Mouse (Mus musculus): ENCODE measurements around the gene Vps8. TPM values are rescaled to one million over a fixed set of nuclear protein-coding genes. Genes with fewer than 3 reads are reported as not detected.
A peak's percentile ranks its signal among the peaks of the same experiment; 100 is the strongest.

Vps8 gene
- polyA plus RNA-seq, 1 experiment from 2014 or later, result 39.6 TPM

GRCm38 (mm10) chr16:21607021-21607650 lies 184.2 kb downstream of the Vps8 start:
- H3K4me3 ChIP-seq (replicated peaks; ENCODE audit: low read length), result no peak overlapping the region
- H3K9me3 ChIP-seq (ENCODE audit: control insufficient read depth, low read length), result no peaks in the 10 kb centered on the region
- WGBS, result 70% methylated on average over 8 of the region's 8 CpGs
- no peak for ATAC-seq
- no peak overlapping the region for H3K9ac ChIP-seq (replicated peaks; ENCODE audit: low read depth, low read length)
- no peak overlapping the region for H3K4me2 ChIP-seq (ENCODE audit: low read length)
- no peaks in the 10 kb centered on the region for H3K27me3 ChIP-seq (replicated peaks; ENCODE audit: control insufficient read depth, insufficient read depth, low read length)
- H3K36me3 ChIP-seq (ENCODE audit: control insufficient read depth, insufficient read depth), result no peaks in the 10 kb centered on the region
- H3K4me1 ChIP-seq (replicated peaks; ENCODE audit: control insufficient read depth, insufficient read depth, low read length), result peaks cover 6% of the 10 kb centered on the region; the same call in 1 of the 2 replicates
- H3K27ac ChIP-seq (ENCODE audit: low read length), result no peak overlapping the region

DNA sequence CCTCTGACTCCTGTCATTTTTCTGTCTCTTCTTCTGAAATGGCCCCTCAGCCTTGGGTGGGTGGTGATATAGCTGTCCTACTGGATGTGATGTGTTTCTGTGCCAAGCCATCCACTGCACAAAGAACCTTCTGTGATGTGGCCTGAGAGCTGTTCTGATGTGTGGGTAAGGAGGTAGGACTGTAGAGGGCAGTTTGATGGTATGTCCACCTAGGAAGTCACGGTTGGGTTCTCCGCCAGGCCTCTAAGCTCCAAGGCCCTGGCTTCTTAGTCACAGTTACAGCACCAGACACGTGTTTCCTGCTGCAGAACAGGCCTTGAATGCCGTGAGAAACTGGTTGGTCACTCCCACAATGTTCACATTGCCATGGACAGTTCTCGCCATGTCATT lies 184.7 kb downstream of the Vps8 start:
- H3K27me3 ChIP-seq (replicated peaks; ENCODE audit: control insufficient read depth, insufficient read depth, low read length), result no peaks in the 10 kb centered on the region
- ATAC-seq, result no peak
- H3K27ac ChIP-seq (ENCODE audit: low read length), result no peak overlapping the region
- no peaks in the 10 kb centered on the region for H3K36me3 ChIP-seq (ENCODE audit: control insufficient read depth, insufficient read depth)
- no peak overlapping the region for H3K9ac ChIP-seq (replicated peaks; ENCODE audit: low read depth, low read length)
- H3K4me1 ChIP-seq (replicated peaks; ENCODE audit: control insufficient read depth, insufficient read depth, low read length), result peaks cover 6% of the 10 kb centered on the region; the same call in 1 of the 2 replicates
- H3K4me3 ChIP-seq (replicated peaks; ENCODE audit: low read length), result no peak overlapping the region
- H3K9me3 ChIP-seq (ENCODE audit: control insufficient read depth, low read length), result no peaks in the 10 kb centered on the region
- WGBS, result 88% methylated on average over 5 of the region's 5 CpGs
- H3K4me2 ChIP-seq (ENCODE audit: low read length), result no peak overlapping the region

DNA sequence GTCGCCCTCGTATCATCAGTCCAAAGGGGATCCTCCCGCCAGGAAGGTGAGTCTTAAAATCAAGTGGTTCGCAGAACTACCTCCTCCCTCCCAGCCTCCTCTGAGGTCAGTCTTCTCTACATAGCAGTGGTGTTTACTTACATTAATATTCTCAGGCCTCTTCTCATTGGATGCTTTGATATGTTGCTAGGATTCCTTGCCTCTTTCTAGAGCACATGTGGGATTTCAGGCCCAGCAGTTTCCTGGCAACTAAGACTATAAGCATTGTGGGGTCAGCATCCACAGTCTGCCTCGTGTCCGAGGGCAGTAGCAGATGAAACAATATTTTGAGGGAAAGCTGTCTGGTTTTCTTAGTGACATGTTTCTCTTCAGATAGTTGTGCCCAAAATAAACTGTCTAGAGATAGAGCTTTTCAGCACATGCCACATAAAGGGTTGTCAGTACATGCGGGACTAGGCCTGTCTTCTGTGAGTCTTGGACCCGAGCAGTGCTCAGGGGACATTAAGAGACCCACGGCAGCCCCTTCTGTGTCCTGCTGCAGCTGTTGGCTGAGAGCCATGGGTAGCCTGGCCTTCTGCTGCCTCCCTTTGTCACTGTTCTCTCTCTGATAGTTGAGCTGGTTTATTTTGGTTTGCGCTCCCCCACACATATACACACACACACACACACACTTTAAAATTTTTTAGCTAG lies 185.4 kb downstream of the Vps8 start:
- Histone ChIP-seq H3K9ac (replicated peaks; ENCODE audit: low read depth, low read length) (no peak overlapping the region), H3K36me3 (ENCODE audit: control insufficient read depth, insufficient read depth) (no peaks in the 10 kb centered on the region), H3K4me2 (ENCODE audit: low read length) (no peak overlapping the region), H3K4me3 (replicated peaks; ENCODE audit: low read length) (no peak overlapping the region), H3K27ac (ENCODE audit: low read length) (no peak overlapping the region), H3K4me1 (replicated peaks; ENCODE audit: control insufficient read depth, insufficient read depth, low read length) (peaks cover 6% of the 10 kb centered on the region; the same call in 1 of the 2 replicates), H3K9me3 (ENCODE audit: control insufficient read depth, low read length) (no peaks in the 10 kb centered on the region), H3K27me3 (replicated peaks; ENCODE audit: control insufficient read depth, insufficient read depth, low read length) (no peaks in the 10 kb centered on the region)
- ATAC-seq, result no peak
- 63% methylated on average over 10 of the region's 10 CpGs for WGBS

GRCm38 (mm10) chr16:21610473-21610872 lies 187.6 kb downstream of the Vps8 start:
- 91% methylated on average over 4 of the region's 4 CpGs for WGBS
- ATAC-seq, result no peak
- H3K27ac ChIP-seq (ENCODE audit: low read length), result no peak overlapping the region

DNA sequence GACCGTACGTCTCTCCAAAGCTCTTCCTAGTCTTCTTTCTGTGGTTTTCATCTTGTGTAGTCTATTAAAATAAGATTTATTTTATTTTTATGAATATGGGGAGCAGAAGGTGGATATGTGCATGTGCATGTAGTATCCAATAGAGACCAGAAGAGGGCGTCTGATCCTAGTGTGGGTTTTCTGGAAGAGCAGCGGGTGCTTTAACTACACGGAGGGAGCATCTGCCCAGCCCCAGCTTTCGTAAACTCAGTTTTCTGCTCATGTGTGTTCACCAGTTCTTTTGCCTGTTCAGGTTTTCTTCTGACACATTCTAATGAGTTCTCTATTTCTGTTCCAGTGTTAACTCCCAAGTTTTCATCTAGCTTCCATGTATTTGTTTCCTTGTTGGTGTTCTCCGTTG lies 192.9 kb downstream of the Vps8 start:
- 49% methylated on average over 7 of the region's 7 CpGs for WGBS
- no peak overlapping the region for H3K27ac ChIP-seq (ENCODE audit: low read length)
- no peaks in the 10 kb centered on the region for H3K9me3 ChIP-seq (ENCODE audit: control insufficient read depth, low read length)
- no peak overlapping the region for H3K4me2 ChIP-seq (ENCODE audit: low read length)
- no peaks in the 10 kb centered on the region for H3K36me3 ChIP-seq (ENCODE audit: control insufficient read depth, insufficient read depth)
- no peaks in the 10 kb centered on the region for H3K27me3 ChIP-seq (replicated peaks; ENCODE audit: control insufficient read depth, insufficient read depth, low read length)
- H3K9ac ChIP-seq (replicated peaks; ENCODE audit: low read depth, low read length), result no peak overlapping the region
- no peak overlapping the region for H3K4me3 ChIP-seq (replicated peaks; ENCODE audit: low read length)
- no peaks in the 10 kb centered on the region for H3K4me1 ChIP-seq (replicated peaks; ENCODE audit: control insufficient read depth, insufficient read depth, low read length)
- no peak for ATAC-seq

More at GRCm38 (mm10) chr16:21610473-21610872, 187.6 kb downstream of the Vps8 start:
- Histone ChIP-seq H3K4me1 (replicated peaks; ENCODE audit: control insufficient read depth, insufficient read depth, low read length) (peaks cover 6% of the 10 kb centered on the region; the same call in 1 of the 2 replicates), H3K9me3 (ENCODE audit: control insufficient read depth, low read length) (no peaks in the 10 kb centered on the region), H3K4me3 (replicated peaks; ENCODE audit: low read length) (no peak overlapping the region), H3K27me3 (replicated peaks; ENCODE audit: control insufficient read depth, insufficient read depth, low read length) (no peaks in the 10 kb centered on the region), H3K9ac (replicated peaks; ENCODE audit: low read depth, low read length) (no peak overlapping the region), H3K4me2 (ENCODE audit: low read length) (no peak overlapping the region), H3K36me3 (ENCODE audit: control insufficient read depth, insufficient read depth) (no peaks in the 10 kb centered on the region)

- 76% methylated on average over 2 of the region's 2 CpGs for WGBS
Measured at GRCm38 (mm10) chr16:21620630-21621029, 197.7 kb downstream of the Vps8 start.

DNA sequence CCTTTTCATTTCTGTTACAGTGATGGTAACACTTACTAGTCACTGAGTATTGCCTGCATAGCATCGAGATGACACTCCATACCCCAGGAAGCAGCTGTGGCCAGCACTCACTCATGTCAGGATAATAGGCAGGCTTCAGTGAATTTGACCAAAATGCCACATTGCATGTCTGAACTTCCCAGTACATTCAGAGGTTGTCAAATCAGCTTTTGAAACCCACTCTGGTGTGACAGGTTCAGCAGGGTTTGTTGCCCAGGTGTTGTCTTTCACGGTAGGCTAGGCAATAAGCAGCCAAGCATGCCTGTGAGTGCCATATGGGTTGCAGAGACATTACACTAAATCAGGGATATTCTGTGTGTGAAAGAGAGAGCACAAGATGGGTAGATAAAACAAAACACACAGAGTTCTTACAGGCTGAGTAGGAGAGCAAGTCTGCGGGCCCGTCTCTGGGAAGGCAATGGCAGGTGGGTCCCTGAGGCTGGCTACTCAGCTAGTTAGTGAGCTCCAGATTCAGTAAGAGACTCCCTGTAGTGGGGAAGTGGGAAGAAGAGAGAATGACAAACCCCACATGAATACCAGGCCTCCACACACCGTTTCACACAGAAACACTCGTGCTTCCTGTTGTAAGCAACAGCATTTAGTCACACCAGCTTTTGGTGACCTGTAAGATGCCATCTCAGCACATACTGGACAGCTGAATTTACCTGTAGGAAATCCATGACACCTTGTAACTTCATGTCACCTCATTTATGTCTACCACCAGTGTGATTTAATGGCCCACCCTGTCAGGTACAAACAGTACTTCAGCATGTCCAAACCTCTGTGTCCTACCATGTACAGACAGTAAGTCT lies 203.1 kb downstream of the Vps8 start:
- no peak overlapping the region for H3K4me2 ChIP-seq (ENCODE audit: low read length)
- peak; percentile 44; the same call in 1 of the 2 replicates for ATAC-seq
- no peak overlapping the region for H3K4me3 ChIP-seq (replicated peaks; ENCODE audit: low read length)
- 55% methylated on average over 6 of the region's 6 CpGs for WGBS
- no peaks in the 10 kb centered on the region for H3K27me3 ChIP-seq (replicated peaks; ENCODE audit: control insufficient read depth, insufficient read depth, low read length)
- H3K4me1 ChIP-seq (replicated peaks; ENCODE audit: control insufficient read depth, insufficient read depth, low read length), result peaks cover 16% of the 10 kb centered on the region; the same call in 1 of the 2 replicates
- no peaks in the 10 kb centered on the region for H3K36me3 ChIP-seq (ENCODE audit: control insufficient read depth, insufficient read depth)
- no peaks in the 10 kb centered on the region for H3K9me3 ChIP-seq (ENCODE audit: control insufficient read depth, low read length)
- no peak overlapping the region for H3K9ac ChIP-seq (replicated peaks; ENCODE audit: low read depth, low read length)
- H3K27ac ChIP-seq (ENCODE audit: low read length), result no peak overlapping the region

More at GRCm38 (mm10) chr16:21620630-21621029, 197.7 kb downstream of the Vps8 start:
- H3K9me3 ChIP-seq (ENCODE audit: control insufficient read depth, low read length), result no peaks in the 10 kb centered on the region
- ATAC-seq, result no peak
- H3K4me1 ChIP-seq (replicated peaks; ENCODE audit: control insufficient read depth, insufficient read depth, low read length), result 0 out of 2 replicates have a peak, but pooled peaks cover under 1% of the 10 kb centered on the region
- no peaks in the 10 kb centered on the region for H3K27me3 ChIP-seq (replicated peaks; ENCODE audit: control insufficient read depth, insufficient read depth, low read length)
- no peak overlapping the region for H3K4me3 ChIP-seq (replicated peaks; ENCODE audit: low read length)
- no peak overlapping the region for H3K9ac ChIP-seq (replicated peaks; ENCODE audit: low read depth, low read length)
- H3K4me2 ChIP-seq (ENCODE audit: low read length), result no peak overlapping the region
- H3K36me3 ChIP-seq (ENCODE audit: control insufficient read depth, insufficient read depth), result no peaks in the 10 kb centered on the region
- H3K27ac ChIP-seq (ENCODE audit: low read length), result no peak overlapping the region

DNA sequence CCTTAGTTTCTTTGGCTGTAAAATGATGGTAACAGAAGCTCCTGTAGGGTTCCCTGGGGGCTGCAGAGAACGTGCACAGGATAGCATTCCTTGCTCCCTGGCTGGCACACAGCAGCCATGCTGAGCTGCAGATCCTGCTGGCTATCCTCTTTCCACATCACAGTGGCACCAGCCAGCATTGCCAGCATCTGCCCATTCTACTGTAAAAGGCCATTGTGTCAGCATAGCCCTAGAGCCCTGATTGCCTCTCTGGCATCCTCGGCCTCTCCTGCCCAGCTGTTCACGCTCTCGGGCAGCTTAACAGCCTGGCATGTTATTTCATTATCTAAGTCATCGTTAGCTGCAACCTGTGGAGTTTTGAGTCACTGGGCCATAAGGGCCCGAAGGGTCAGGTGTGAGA lies 204.3 kb downstream of the Vps8 start:
- ATAC-seq, result no peak
- Histone ChIP-seq H3K4me1 (replicated peaks; ENCODE audit: control insufficient read depth, insufficient read depth, low read length) (peaks cover 16% of the 10 kb centered on the region; the same call in 1 of the 2 replicates), H3K9ac (replicated peaks; ENCODE audit: low read depth, low read length) (no peak overlapping the region), H3K27me3 (replicated peaks; ENCODE audit: control insufficient read depth, insufficient read depth, low read length) (no peaks in the 10 kb centered on the region), H3K36me3 (ENCODE audit: control insufficient read depth, insufficient read depth) (no peaks in the 10 kb centered on the region), H3K27ac (ENCODE audit: low read length) (no peak overlapping the region), H3K9me3 (ENCODE audit: control insufficient read depth, low read length) (no peaks in the 10 kb centered on the region), H3K4me3 (replicated peaks; ENCODE audit: low read length) (no peak overlapping the region), H3K4me2 (ENCODE audit: low read length) (no peak overlapping the region)
- 30% methylated on average over 6 of the region's 6 CpGs for WGBS

DNA sequence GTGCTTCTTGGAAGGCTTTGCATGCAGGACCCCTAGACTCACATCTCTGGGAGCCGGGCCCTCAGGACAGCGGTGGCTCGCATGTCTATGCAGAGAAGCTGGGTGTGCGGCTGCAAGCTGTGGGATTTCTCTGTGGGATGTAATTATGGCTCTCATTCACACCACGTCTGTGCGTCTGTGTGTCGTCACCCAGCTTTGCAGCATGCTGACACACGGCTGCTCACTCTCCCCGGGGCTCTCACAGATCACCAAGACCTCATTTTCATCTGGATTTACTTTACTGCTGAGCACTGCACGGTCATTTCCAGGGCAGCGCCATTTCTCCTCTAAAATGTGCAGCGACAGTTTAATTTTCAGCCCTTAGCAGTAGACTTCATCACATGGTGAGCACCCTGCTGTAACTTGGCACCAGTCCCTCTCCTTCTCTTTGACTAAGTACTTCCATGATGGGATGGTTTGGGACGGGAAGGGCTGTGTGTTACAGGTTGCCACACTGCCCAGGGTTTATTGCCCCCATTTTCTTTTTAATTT lies 205.2 kb downstream of the Vps8 start:
- H3K9me3 ChIP-seq (ENCODE audit: control insufficient read depth, low read length), result no peaks in the 10 kb centered on the region
- WGBS, result 37% methylated on average over 13 of the region's 13 CpGs
- H3K36me3 ChIP-seq (ENCODE audit: control insufficient read depth, insufficient read depth), result no peaks in the 10 kb centered on the region
- H3K4me2 ChIP-seq (ENCODE audit: low read length), result peak overlapping the region; percentile 17; the same call in 1 of the 2 replicates
- H3K27ac ChIP-seq (ENCODE audit: low read length), result no peak overlapping the region
- H3K9ac ChIP-seq (replicated peaks; ENCODE audit: low read depth, low read length), result no peak overlapping the region
- H3K4me3 ChIP-seq (replicated peaks; ENCODE audit: low read length), result no peak overlapping the region
- H3K4me1 ChIP-seq (replicated peaks; ENCODE audit: control insufficient read depth, insufficient read depth, low read length), result peaks cover 16% of the 10 kb centered on the region; the same call in 1 of the 2 replicates
- H3K27me3 ChIP-seq (replicated peaks; ENCODE audit: control insufficient read depth, insufficient read depth, low read length), result no peaks in the 10 kb centered on the region
- ATAC-seq, result peak; percentile 49
